Mouse (Mus musculus) spleen, adult 2 months (tissue): Measurements from ENCODE around the gene Itgal. TPM values are rescaled to one million over a fixed set of nuclear protein-coding genes. Genes with fewer than 3 reads are reported as not detected.

Source experiments
- DNase-seq, 2 experiments: peaks; one replicate each; pipeline versions ENCODE4 v3.0.0 to v3.0.0-alpha.2; 2012 to 2021; ENCODE audit warnings: low spot score in 2 of 2, low read depth in 1 of 2
- H3K27ac ChIP-seq: fragments of 200-500 bp; 2 replicates; pipeline ENCODE4 v1.5.1; 2012; ENCODE audit warnings: low read length, inconsistent platforms; ENCODE audit not compliant: insufficient read depth
- H3K27me3 ChIP-seq: fragments of 200-500 bp; 2 replicates; pipeline ENCODE4 v1.6.1; 2012; ENCODE audit warnings: mild to moderate bottlenecking, moderate library complexity, low read length, inconsistent platforms; ENCODE audit not compliant: control insufficient read depth, insufficient read depth
- H3K36me3 ChIP-seq: fragments of 200-500 bp; 2 replicates; pipeline ENCODE4 v1.6.1; 2012; ENCODE audit warnings: mild to moderate bottlenecking, low read length, inconsistent platforms; ENCODE audit not compliant: control insufficient read depth, insufficient read depth
- H3K4me1 ChIP-seq: fragments of 200-500 bp; 2 replicates; pipeline ENCODE4 v1.6.1; 2011; ENCODE audit warnings: inconsistent platforms; ENCODE audit not compliant: control insufficient read depth, insufficient read depth, insufficient read length
- H3K4me3 ChIP-seq: fragments of 200-500 bp; 2 replicates; pipeline ENCODE4 v1.5.1; 2011; ENCODE audit warnings: mild to moderate bottlenecking, inconsistent platforms; ENCODE audit not compliant: insufficient read depth, insufficient read length; ENCODE audit errors: extremely low read depth
- CTCF ChIP-seq: fragments of 200-500 bp; IDR thresholded peaks from 2 replicates; pipeline ENCODE4 v1.5.1; 2011; ENCODE audit warnings: mild to moderate bottlenecking, inconsistent platforms; ENCODE audit not compliant: insufficient read depth, insufficient read length, insufficient replicate concordance; ENCODE audit errors: extremely low read depth
- POLR2A ChIP-seq: fragments of 200-500 bp; IDR thresholded peaks from 2 replicates; pipeline ENCODE4 v1.6.1; 2011; ENCODE audit warnings: low read depth, low read length, inconsistent platforms
- WGBS: fragments of 180-500 bp; shearing (Covaris S2); methylation state at CpG from one replicate; pipeline ENCODE4 v1.1.7; 2018; 5-methylcytosine and 5-hydroxymethylcytosine counted together
- polyA plus RNA-seq: library from polyadenylated mRNA; depleted of rRNA; stranded (reverse); fragments of >200 nt; gene quantifications from 2 replicates; pipeline ENCODE4 v1.2.3, GENCODE M21; 2012

Itgal gene
- polyA plus RNA-seq, 1 experiment: 92.1 TPM

- no peak for DNase-seq
- Histone ChIP-seq H3K27me3 (no peaks in the 10 kb centered on the region), H3K36me3 (no peaks in the 10 kb centered on the region), H3K4me1 (peaks cover 8% of the 10 kb centered on the region; the same call in 1 of the 2 replicates), H3K27ac (no peak overlapping the region), H3K4me3 (no peak overlapping the region)
- 67% methylated on average over 3 of the region's 3 CpGs for WGBS
- TF ChIP-seq CTCF (no peak), POLR2A (no peak)
Measured at GRCm38 (mm10) chr7:127280092-127280491, 16.0 kb upstream of the Itgal start.

DNA sequence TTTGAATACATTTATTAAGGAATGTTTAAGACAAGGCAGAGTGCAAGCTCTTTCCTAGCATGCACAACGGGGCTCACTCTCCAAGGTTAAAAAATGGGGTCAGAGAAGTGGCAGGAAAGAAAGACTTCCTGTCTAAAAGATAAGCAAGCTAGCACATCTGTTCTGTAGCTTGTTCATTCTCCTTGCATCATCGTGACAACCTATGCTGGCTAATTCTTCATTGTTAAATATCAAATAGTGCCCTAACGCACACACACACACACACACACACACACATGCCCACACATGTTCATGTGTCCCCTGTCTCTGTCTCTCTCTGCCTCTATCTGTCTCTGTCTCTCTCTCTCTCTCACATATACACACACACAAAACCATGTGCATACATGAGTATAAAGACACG is 14.9 kb upstream of the Itgal start:
- peaks cover 11% of the 10 kb centered on the region; the same call in 1 of the 2 replicates for H3K4me1 ChIP-seq
- TF ChIP-seq CTCF (no peak), POLR2A (no peak)
- H3K36me3 ChIP-seq: no peaks in the 10 kb centered on the region
- WGBS: 28% methylated on average over 4 of the region's 4 CpGs
- no peak overlapping the region for H3K4me3 ChIP-seq
- no peak overlapping the region for H3K27ac ChIP-seq
- H3K27me3 ChIP-seq: no peaks in the 10 kb centered on the region
- no peak for DNase-seq

- TF ChIP-seq CTCF (no peak), POLR2A (no peak)
Measured at GRCm38 (mm10) chr7:127282190-127282589, 13.9 kb upstream of the Itgal start.

DNA sequence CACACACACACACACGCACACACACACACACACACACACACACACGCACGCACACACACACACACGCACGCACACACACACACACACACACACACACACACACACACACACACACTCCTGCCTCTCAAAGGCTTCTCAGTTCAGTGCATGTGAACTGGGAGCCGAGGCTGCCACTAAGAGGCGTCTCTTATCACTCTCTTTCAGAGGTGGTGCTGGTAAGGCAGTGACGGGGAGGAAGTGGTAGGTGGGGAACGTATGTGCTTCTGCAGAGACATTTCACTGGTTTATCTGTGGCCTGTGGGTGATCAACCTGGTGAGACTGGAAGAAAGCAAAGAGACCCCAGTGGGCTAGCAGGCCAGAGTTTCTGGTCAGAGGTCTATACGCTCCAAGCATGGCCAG is 10.9 kb upstream of the Itgal start:
- Histone ChIP-seq H3K4me1 (peaks cover 30% of the 10 kb centered on the region; the same call in 1 of the 2 replicates), H3K4me3 (no peak overlapping the region), H3K27ac (peak overlapping the region; percentile 83), H3K36me3 (no peaks in the 10 kb centered on the region), H3K27me3 (no peaks in the 10 kb centered on the region)
- peak in 1 of 2 experiments; percentile 32 for DNase-seq
- WGBS: 22% methylated on average over 10 of the region's 10 CpGs
- TF ChIP-seq CTCF (no peak), POLR2A (no peak)

More at GRCm38 (mm10) chr7:127282190-127282589, 13.9 kb upstream of the Itgal start:
- Histone ChIP-seq H3K27me3 (no peaks in the 10 kb centered on the region), H3K36me3 (no peaks in the 10 kb centered on the region), H3K27ac (no peak overlapping the region), H3K4me3 (no peak overlapping the region), H3K4me1 (peaks cover 11% of the 10 kb centered on the region; the same call in 1 of the 2 replicates)
- 23% methylated on average over 2 of the region's 2 CpGs for WGBS
- no peak for DNase-seq

- TF ChIP-seq CTCF (no peak), POLR2A (no peak)
- WGBS: 71% methylated on average over 1 of the region's 1 CpGs
- H3K4me1 ChIP-seq: peaks cover 26% of the 10 kb centered on the region; the same call in 1 of the 2 replicates
- no peaks in the 10 kb centered on the region for H3K27me3 ChIP-seq
- no peak overlapping the region for H3K4me3 ChIP-seq
- H3K36me3 ChIP-seq: no peaks in the 10 kb centered on the region
- peak in 1 of 2 experiments; percentile 59 for DNase-seq
- H3K27ac ChIP-seq: peak overlapping the region; percentile 62
Measured at GRCm38 (mm10) chr7:127287940-127288339, 8.1 kb upstream of the Itgal start.

- Histone ChIP-seq H3K27me3 (no peaks in the 10 kb centered on the region), H3K4me1 (peaks cover 26% of the 10 kb centered on the region; the same call in 1 of the 2 replicates), H3K4me3 (no peak overlapping the region), H3K27ac (no peak overlapping the region), H3K36me3 (no peaks in the 10 kb centered on the region)
- no peak for TF ChIP-seq CTCF
- TF ChIP-seq POLR2A: no peak
- WGBS: 24% methylated on average over 2 of the region's 2 CpGs
- no peak for DNase-seq
Measured at GRCm38 (mm10) chr7:127289306-127289705, 6.8 kb upstream of the Itgal start.

DNA sequence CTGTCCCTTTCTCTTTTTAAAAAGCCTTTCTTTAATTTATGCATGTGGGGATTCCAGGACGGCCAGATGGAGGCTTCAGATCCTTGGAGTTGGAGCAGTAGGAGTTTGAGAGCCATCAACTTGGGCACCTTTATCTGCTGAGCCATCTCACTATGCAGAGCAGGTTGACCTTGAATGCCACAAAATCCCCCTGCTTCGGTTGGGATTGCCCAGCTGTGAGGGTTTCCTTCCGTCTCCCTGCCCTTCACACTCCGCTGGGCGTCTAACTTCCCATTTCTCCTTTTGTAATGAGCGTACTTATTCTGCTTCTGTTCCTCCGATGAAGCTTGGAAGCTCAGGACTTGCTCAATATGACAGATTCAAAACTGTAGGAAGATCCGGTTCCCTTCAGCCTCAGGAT is 5.9 kb upstream of the Itgal start:
- 17% methylated on average over 8 of the region's 8 CpGs for WGBS

More for the DNA sequence above, 5.9 kb upstream of the Itgal start:
- DNase-seq: peak in 1 of 2 experiments; percentile 31
- H3K4me3 ChIP-seq: no peak overlapping the region
- H3K27ac ChIP-seq: 0 out of 2 replicates have a peak overlapping the region, but pooled peaks have one; percentile 18
- TF ChIP-seq POLR2A (no peak), CTCF (no peak)
- peaks cover 24% of the 10 kb centered on the region; the same call in 1 of the 2 replicates for H3K4me1 ChIP-seq
- H3K27me3 ChIP-seq: no peaks in the 10 kb centered on the region
- no peaks in the 10 kb centered on the region for H3K36me3 ChIP-seq
